Mouse (Mus musculus): ENCODE data around the gene Nek10. TPM values are rescaled to one million over a fixed set of nuclear protein-coding genes. Genes with fewer than 3 reads are reported as not detected.

The Nek10 gene
- polyA plus RNA-seq, 1 experiment from 2014 or later: 0.05 TPM

- H3K27ac ChIP-seq: no peak overlapping the region
- ATAC-seq (ENCODE audit: low FRiP score): peak; percentile 78; the same call in 1 of the 2 replicates
- no peaks in the 10 kb centered on the region for H3K27me3 ChIP-seq
- no peak overlapping the region for H3K9ac ChIP-seq
- no peak overlapping the region for H3K4me3 ChIP-seq (replicated peaks)
- H3K36me3 ChIP-seq (replicated peaks): no peaks in the 10 kb centered on the region
- no peaks in the 10 kb centered on the region for H3K9me3 ChIP-seq
- no peaks in the 10 kb centered on the region; the same call in 1 of the 2 replicates for H3K4me1 ChIP-seq
- 26% methylated on average over 2 of the region's 4 CpGs for WGBS
- H3K4me2 ChIP-seq: no peak overlapping the region
Observed at GRCm38 (mm10) chr14:14893932-14894652, 90.9 kb downstream of the Nek10 start.

- H3K4me3 ChIP-seq (replicated peaks): no peak overlapping the region
- no peak overlapping the region for H3K9ac ChIP-seq
- no peaks in the 10 kb centered on the region; the same call in 1 of the 2 replicates for H3K4me1 ChIP-seq
- no peak for ATAC-seq (ENCODE audit: low FRiP score)
- H3K36me3 ChIP-seq (replicated peaks): no peaks in the 10 kb centered on the region
- H3K27me3 ChIP-seq: no peaks in the 10 kb centered on the region
- no peak overlapping the region for H3K4me2 ChIP-seq
- H3K27ac ChIP-seq: no peak overlapping the region
- H3K9me3 ChIP-seq: no peaks in the 10 kb centered on the region
Observed at GRCm38 (mm10) chr14:14894776-14895175, 91.6 kb downstream of the Nek10 start.

GRCm38 (mm10) chr14:14895363-14895762, 92.1 kb downstream of the Nek10 start:
- Histone ChIP-seq H3K36me3 (replicated peaks) (no peaks in the 10 kb centered on the region), H3K4me3 (replicated peaks) (no peak overlapping the region), H3K27ac (no peak overlapping the region), H3K9me3 (no peaks in the 10 kb centered on the region), H3K27me3 (no peaks in the 10 kb centered on the region), H3K9ac (no peak overlapping the region), H3K4me2 (no peak overlapping the region), H3K4me1 (no peaks in the 10 kb centered on the region; the same call in 1 of the 2 replicates)
- no peak for ATAC-seq (ENCODE audit: low FRiP score)
- WGBS: 91% methylated on average over 2 of the region's 2 CpGs

- Histone ChIP-seq H3K9me3 (no peaks in the 10 kb centered on the region), H3K4me1 (no peaks in the 10 kb centered on the region; the same call in 1 of the 2 replicates), H3K9ac (no peak overlapping the region), H3K27me3 (no peaks in the 10 kb centered on the region), H3K27ac (no peak overlapping the region), H3K4me2 (no peak overlapping the region), H3K36me3 (replicated peaks) (no peaks in the 10 kb centered on the region), H3K4me3 (replicated peaks) (no peak overlapping the region)
- ATAC-seq (ENCODE audit: low FRiP score): no peak
- WGBS: 85% methylated on average over 3 of the region's 3 CpGs
Observed at GRCm38 (mm10) chr14:14896399-14897136, 93.4 kb downstream of the Nek10 start.

- peak overlapping the region; percentile 31 for H3K4me2 ChIP-seq
- no peak overlapping the region for H3K27ac ChIP-seq
- H3K9me3 ChIP-seq: no peaks in the 10 kb centered on the region
- H3K36me3 ChIP-seq (replicated peaks): no peaks in the 10 kb centered on the region
- 17% methylated on average over 9 of the region's 9 CpGs for WGBS
- ATAC-seq (ENCODE audit: low FRiP score): peak; percentile 65; the same call in 1 of the 2 replicates
- no peak overlapping the region for H3K4me3 ChIP-seq (replicated peaks)
- H3K9ac ChIP-seq: no peak overlapping the region
- H3K27me3 ChIP-seq: no peaks in the 10 kb centered on the region
- no peaks in the 10 kb centered on the region for H3K4me1 ChIP-seq
Observed at GRCm38 (mm10) chr14:14904750-14905529, 101.7 kb downstream of the Nek10 start.

GRCm38 (mm10) chr14:14905530-14905852, 102.3 kb downstream of the Nek10 start:
- no peak for ATAC-seq (ENCODE audit: low FRiP score)
- no peaks in the 10 kb centered on the region for H3K36me3 ChIP-seq (replicated peaks)
- no peak overlapping the region for H3K4me2 ChIP-seq
- H3K9me3 ChIP-seq: no peaks in the 10 kb centered on the region
- H3K4me3 ChIP-seq (replicated peaks): no peak overlapping the region
- no peak overlapping the region for H3K27ac ChIP-seq
- H3K27me3 ChIP-seq: no peaks in the 10 kb centered on the region
- H3K9ac ChIP-seq: no peak overlapping the region
- no peaks in the 10 kb centered on the region for H3K4me1 ChIP-seq
- 83% methylated on average over 5 of the region's 5 CpGs for WGBS

- H3K9ac ChIP-seq: no peak overlapping the region
- H3K27ac ChIP-seq: no peak overlapping the region
- H3K9me3 ChIP-seq: no peaks in the 10 kb centered on the region
- H3K27me3 ChIP-seq: no peaks in the 10 kb centered on the region
- no peaks in the 10 kb centered on the region for H3K4me1 ChIP-seq
- 84% methylated on average over 1 of the region's 1 CpGs for WGBS
- no peaks in the 10 kb centered on the region for H3K36me3 ChIP-seq (replicated peaks)
- H3K4me2 ChIP-seq: no peak overlapping the region
- no peak for ATAC-seq (ENCODE audit: low FRiP score)
- H3K4me3 ChIP-seq (replicated peaks): no peak overlapping the region
Observed at GRCm38 (mm10) chr14:14925615-14926014, 122.4 kb downstream of the Nek10 start.

GRCm38 (mm10) chr14:14927559-14927958, 124.3 kb downstream of the Nek10 start:
- no peaks in the 10 kb centered on the region for H3K9me3 ChIP-seq
- H3K27ac ChIP-seq: no peak overlapping the region
- 85% methylated on average over 2 of the region's 2 CpGs for WGBS
- H3K4me1 ChIP-seq: no peaks in the 10 kb centered on the region
- H3K4me2 ChIP-seq: no peak overlapping the region
- H3K9ac ChIP-seq: no peak overlapping the region
- no peaks in the 10 kb centered on the region for H3K27me3 ChIP-seq
- ATAC-seq (ENCODE audit: low FRiP score): no peak
- no peaks in the 10 kb centered on the region for H3K36me3 ChIP-seq (replicated peaks)
- H3K4me3 ChIP-seq (replicated peaks): no peak overlapping the region

GRCm38 (mm10) chr14:14934977-14935376, 131.8 kb downstream of the Nek10 start:
- Histone ChIP-seq H3K4me3 (replicated peaks) (no peak overlapping the region), H3K27ac (no peak overlapping the region), H3K9ac (no peak overlapping the region), H3K4me1 (no peaks in the 10 kb centered on the region), H3K27me3 (no peaks in the 10 kb centered on the region), H3K4me2 (no peak overlapping the region), H3K9me3 (no peaks in the 10 kb centered on the region), H3K36me3 (replicated peaks) (no peaks in the 10 kb centered on the region)
- WGBS: 55% methylated on average over 2 of the region's 2 CpGs
- ATAC-seq (ENCODE audit: low FRiP score): no peak

GRCm38 (mm10) chr14:14945930-14946329, 142.7 kb downstream of the Nek10 start:
- H3K4me2 ChIP-seq: no peak overlapping the region
- no peaks in the 10 kb centered on the region for H3K36me3 ChIP-seq (replicated peaks)
- no peak overlapping the region for H3K27ac ChIP-seq
- no peak overlapping the region for H3K9ac ChIP-seq
- H3K4me1 ChIP-seq: no peaks in the 10 kb centered on the region
- ATAC-seq (ENCODE audit: low FRiP score): no peak
- H3K4me3 ChIP-seq (replicated peaks): no peak overlapping the region
- no peaks in the 10 kb centered on the region for H3K9me3 ChIP-seq
- H3K27me3 ChIP-seq: no peaks in the 10 kb centered on the region

- Histone ChIP-seq H3K4me3 (replicated peaks) (no peak overlapping the region), H3K9ac (no peak overlapping the region), H3K27ac (no peak overlapping the region), H3K36me3 (replicated peaks) (no peaks in the 10 kb centered on the region), H3K27me3 (no peaks in the 10 kb centered on the region), H3K9me3 (no peaks in the 10 kb centered on the region), H3K4me2 (no peak overlapping the region), H3K4me1 (no peaks in the 10 kb centered on the region)
- peak; percentile 75; the same call in 1 of the 2 replicates for ATAC-seq (ENCODE audit: low FRiP score)
- 26% methylated on average over 2 of the region's 2 CpGs for WGBS
Observed at GRCm38 (mm10) chr14:14949023-14949422, 145.8 kb downstream of the Nek10 start.

GRCm38 (mm10) chr14:14951808-14952207, 148.6 kb downstream of the Nek10 start:
- 73% methylated on average over 1 of the region's 1 CpGs for WGBS
- Histone ChIP-seq H3K27me3 (no peaks in the 10 kb centered on the region), H3K27ac (no peak overlapping the region), H3K4me3 (replicated peaks) (no peak overlapping the region), H3K9me3 (no peaks in the 10 kb centered on the region), H3K4me1 (no peaks in the 10 kb centered on the region), H3K4me2 (no peak overlapping the region), H3K9ac (no peak overlapping the region), H3K36me3 (replicated peaks) (no peaks in the 10 kb centered on the region)
- ATAC-seq (ENCODE audit: low FRiP score): no peak

Measured in forebrain, embryonic 12.5 days (tissue).